Mouse (Mus musculus) heart, postnatal 14 days (tissue): ENCODE results near the gene Proz. TPM values are rescaled to one million over a fixed set of nuclear protein-coding genes. Genes with fewer than 3 reads are reported as not detected.
A peak's percentile ranks its signal among the peaks of the same experiment; 100 is the strongest.
"Not testable (repeated sequence)": the region's sequence is repeated elsewhere in the genome, so short reads cannot be mapped to it uniquely, and the experiment has no call there.

Experiments
- DNase-seq, 2 experiments: peaks; one replicate each; pipeline ENCODE4 v3.0.0; 2021 to 2022
- intact Hi-C: fragments of 180-260 bp; cut with DNase I; formaldehyde crosslinking; loops from one replicate; pipeline ENCODE4 v1.15.1; 2025
- long read RNA-seq, 2 experiments: library from polyadenylated mRNA; stranded (forward); transcript quantifications; one replicate each; pipeline ENCODE4 v2.0.0; 2021
- total RNA-seq, 2 experiments: library from RNA; stranded (reverse); gene quantifications; 2 replicates each; pipeline ENCODE4 v1.2.3; 2021

Proz gene
- total RNA-seq = not detected
- long read RNA-seq, experiment 1 = 0 reads
- long read RNA-seq, experiment 2 = 0 reads

GRCm38 (mm10) chr8:13060441-13061150, at the start of gene Proz:
Gene Proz, plus strand, starts transcription at chr8:13060914.
- intact Hi-C loops = no loop called here
- DNase-seq = no peak

- no peak for DNase-seq
- intact Hi-C loops = no loop called here
These were observed 41.2 kb upstream of the Proz start for GRCm38 (mm10) chr8:13019560-13019959.

- intact Hi-C loops = no loop called here
- DNase-seq = no peak
These were observed 38.9 kb upstream of the Proz start for GRCm38 (mm10) chr8:13021830-13022229.

- DNase-seq = no peak
- intact Hi-C loops = no loop called here
These were observed 35.1 kb upstream of the Proz start, which contains the start of gene F7 for GRCm38 (mm10) chr8:13025487-13026224. Gene F7, plus strand, starts transcription at chr8:13026034.

- intact Hi-C loops = no loop called here
- DNase-seq = no peak
These were observed 33.1 kb upstream of the Proz start for GRCm38 (mm10) chr8:13027615-13028014.

- intact Hi-C loops = no loop called here
- DNase-seq = no peak
These were observed 32.2 kb upstream of the Proz start for GRCm38 (mm10) chr8:13028482-13028881.

- intact Hi-C loops = no loop called here
- DNase-seq = no peak
These were observed 24.3 kb upstream of the Proz start for GRCm38 (mm10) chr8:13036346-13036812.

- intact Hi-C loops = no loop called here
- DNase-seq = no peak
These were observed 23.7 kb upstream of the Proz start, which contains the start of gene F10 for GRCm38 (mm10) chr8:13037015-13037414. Gene F10, plus strand, starts transcription at chr8:13037308.

- no peak for DNase-seq
- intact Hi-C loops = no loop called here
These were observed 23.1 kb upstream of the Proz start for GRCm38 (mm10) chr8:13037569-13037968.

- DNase-seq = no peak
- intact Hi-C loops = no loop called here
These were observed 21.7 kb upstream of the Proz start for GRCm38 (mm10) chr8:13039054-13039453.

GRCm38 (mm10) chr8:13041459-13041858, 19.3 kb upstream of the Proz start:
- DNase-seq = no peak
- intact Hi-C loops = no loop called here

- DNase-seq = no peak
- intact Hi-C loops = no loop called here
These were observed 13.1 kb upstream of the Proz start for GRCm38 (mm10) chr8:13047652-13048051.

- intact Hi-C loops = no loop called here
- no peak for DNase-seq
These were observed 10.2 kb upstream of the Proz start for GRCm38 (mm10) chr8:13050550-13050949.

- intact Hi-C loops = no loop called here
- no peak for DNase-seq
These were observed 3.4 kb upstream of the Proz start for GRCm38 (mm10) chr8:13057351-13057750.

- intact Hi-C loops = no loop called here
- no peak for DNase-seq
These were observed 2.4 kb downstream of the Proz start for GRCm38 (mm10) chr8:13063112-13063511.

- intact Hi-C loops = no loop called here
These were observed 12.5 kb downstream of the Proz start for GRCm38 (mm10) chr8:13073255-13073654.

GRCm38 (mm10) chr8:13075044-13075443, 14.3 kb downstream of the Proz start:
- intact Hi-C loops = no loop called here
- DNase-seq = no peak

More at GRCm38 (mm10) chr8:13073255-13073654, 12.5 kb downstream of the Proz start:
- DNase-seq = no peak

GRCm38 (mm10) chr8:13075579-13075978, 14.9 kb downstream of the Proz start:
- intact Hi-C loops, DNase-seq: not testable (repeated sequence)

GRCm38 (mm10) chr8:13077542-13077941, 16.8 kb downstream of the Proz start:
- intact Hi-C loops = no loop called here
- no peak for DNase-seq

GRCm38 (mm10) chr8:13104691-13105086, 44.0 kb downstream of the Proz start:
- peak; percentile 92 to 95 for DNase-seq
- intact Hi-C loops = loop anchor here (2.0 to 5.0 kb wide), 2 partner anchors 58 to 208 kb away; no protein-coding TSS in a partner anchor

GRCm38 (mm10) chr8:13105087-13105881, 44.6 kb downstream of the Proz start, which contains the start of the genes Pcid2 and Cul4a:
Gene Pcid2, minus strand, starts transcription at chr8:13105459.
Gene Cul4a, plus strand, starts transcription at chr8:13105621.
- intact Hi-C loops = loop anchor here (2.0 to 5.0 kb wide), 2 partner anchors 57 to 208 kb away; no protein-coding TSS in a partner anchor
- DNase-seq = peak; percentile 97 to 98
